Mouse (Mus musculus): ENCODE data around the gene Ubap2l.

GRCm38 (mm10) chr3:89982426-89982825 lies 70.0 kb downstream of the Ubap2l start:
- TF ChIP-seq CTCF (IDR thresholded peaks at IDR 0.05; ENCODE audit: extremely low read depth, insufficient read depth, low read length) = no peak
- TF ChIP-seq POLR2A (IDR thresholded peaks at IDR 0.05; ENCODE audit: extremely low read depth, insufficient read depth, low read length) = no peak
